In genomic region chr2:63183563-63184545, GRCm38 (mm10) we compare ENCODE assay signal across 9 mouse cellular contexts. TPM values are rescaled to one million over a fixed set of nuclear protein-coding genes. Genes with fewer than 3 reads are reported as not detected.
A peak's percentile ranks its signal among the peaks of the same experiment; 100 is the strongest.
DNase-seq lines count a peak whose midpoint lies in the region; ATAC-seq lines count a peak whose summit lies in the region.
"Had no signal": no experiment of that assay in that cellular context is flagged by ENCODE, and none has a peak within 500 bp of the region (broad histone marks: within the 10 kb centered on the region; RNA-seq: fewer than 3 reads in every experiment).

TSS of gene Kcnh7 (minus strand) at chr2:63184287.

- peak; percentile 1 to 22 for DNase-seq in cerebellum, adult 18-20 months
- DNase-seq in cerebellum, adult 9-10 months, result no peak
- peak; percentile 25 for DNase-seq in R1 (ENCODE audit: low read depth, low spot score)
- DNase-seq in forebrain, embryonic 14.5 days (ENCODE audit: low spot score), result peak; percentile 65
- DNase-seq in layer of hippocampus, postnatal 14 days (ENCODE audit: low spot score in 2 of 2), result peak; percentile 26 to 46
- DNase-seq in c-Kit-positive CD71-positive TER-119-positive erythroid progenitor cells, embryonic 14.5 days (ENCODE audit: low spot score), result no peak

- H3K27ac ChIP-seq in forebrain, embryonic 14.5 days (ENCODE audit: low read depth, low read length), result peak within 1 kb of the TSS; percentile 71
- peak within 1 kb of the TSS; percentile 68 for H3K27ac ChIP-seq in midbrain, embryonic 13.5 days

- peak within 1 kb of the TSS; percentile 77 for H3K9ac ChIP-seq in forebrain, embryonic 14.5 days (ENCODE audit: low read length)
- peak within 1 kb of the TSS; percentile 61 for H3K9ac ChIP-seq in midbrain, embryonic 13.5 days (replicated peaks)

- H3K36me3 ChIP-seq in forebrain, embryonic 14.5 days (ENCODE audit: control insufficient read depth, insufficient read depth, low read length), result no peaks in the 10 kb centered on the region
- no peaks in the 10 kb centered on the region for H3K36me3 ChIP-seq in midbrain, embryonic 13.5 days

- ATAC-seq in forebrain, embryonic 14.5 days, result peak; percentile 89
- ATAC-seq in midbrain, embryonic 13.5 days, result peak; percentile 91
- ATAC-seq in monocyte, adult 5-6 weeks (replicated peaks; ENCODE audit: insufficient number of reproducible peaks, low FRiP score, low TSS enrichment, poor library complexity, severe bottlenecking), result no peak

- peak within 1 kb of the TSS; percentile 70 for H3K4me2 ChIP-seq in forebrain, embryonic 14.5 days (ENCODE audit: low read length)
- H3K4me2 ChIP-seq in midbrain, embryonic 13.5 days (replicated peaks), result peak within 1 kb of the TSS; percentile 59

- H3K27me3 ChIP-seq in forebrain, embryonic 14.5 days (replicated peaks; ENCODE audit: control insufficient read depth, insufficient read depth, low read length), result no peaks in the 10 kb centered on the region
- no peaks in the 10 kb centered on the region for H3K27me3 ChIP-seq in midbrain, embryonic 13.5 days

- H3K4me1 ChIP-seq in forebrain, embryonic 14.5 days (ENCODE audit: control insufficient read depth, insufficient read depth, low read length), result peaks cover 9% of the 10 kb centered on the region; the same call in 1 of the 2 replicates
- H3K4me1 ChIP-seq in midbrain, embryonic 13.5 days (replicated peaks), result peaks cover 6% of the 10 kb centered on the region; the same call in 1 of the 2 replicates

- WGBS in forebrain, embryonic 14.5 days, result 2% methylated on average over 38 of the region's 49 CpGs
- WGBS in midbrain, embryonic 13.5 days, result 1% methylated on average over 49 of the region's 49 CpGs

- no peaks in the 10 kb centered on the region for H3K9me3 ChIP-seq in forebrain, embryonic 14.5 days (replicated peaks; ENCODE audit: control insufficient read depth, low read length)
- H3K9me3 ChIP-seq in midbrain, embryonic 13.5 days, result no peaks in the 10 kb centered on the region

- H3K4me3 ChIP-seq in forebrain, embryonic 14.5 days (ENCODE audit: low read depth, low read length), result peak within 1 kb of the TSS; percentile 65
- peak within 1 kb of the TSS; percentile 60 for H3K4me3 ChIP-seq in midbrain, embryonic 13.5 days (replicated peaks)

RNA-seq across cellular contexts. Expression of gene Kcnh7, which starts in this region (rescaled TPM):
- 6.1 and 8.8 TPM in 2 replicates for polyA plus RNA-seq in forebrain, embryonic 14.5 days (2014; fragmentation: Nextera tagmentation; extraction: Ambion mirVana)
- total RNA-seq in layer of hippocampus, postnatal 14 days (2021), result 10 to 100 TPM; 23.6 to 32.4 TPM
- 6.9 and 7.6 TPM in 2 replicates for polyA plus RNA-seq in midbrain, embryonic 13.5 days (2015; fragmentation: Nextera tagmentation; extraction: Ambion mirVana)
- not detected in 3 replicates for total RNA-seq in monocyte, adult 5-6 weeks (2017)
- polyA plus RNA-seq: gonadal fat pad, adult 2 months had no signal

Comparison
In these comparisons a context has a peak if more than half of its experiments do, and no peak if none do; other contexts are left out.
1. RNA of gene Kcnh7 (total RNA-seq): 23.6 to 32.4 TPM in layer of hippocampus, postnatal 14 days; not detected in monocyte, adult 5-6 weeks; every median in the first group is over 10 times any median in the second.
2. DNase-seq: peak in cerebellum, adult 18-20 months (2 of 2), R1 (single experiment), forebrain, embryonic 14.5 days (single experiment) and layer of hippocampus, postnatal 14 days (2 of 2); none in cerebellum, adult 9-10 months (single experiment) and c-Kit-positive CD71-positive TER-119-positive erythroid progenitor cells, embryonic 14.5 days (single experiment).